Mouse (Mus musculus): ENCODE results near the gene I0C0044D17Rik.

GRCm38 (mm10) chr4:98863451-98863850 lies 39.8 kb upstream of the I0C0044D17Rik start:
- TF ChIP-seq EP300 (IDR thresholded peaks at IDR 0.05) (no peak), CTCF (IDR thresholded peaks at IDR 0.05) (no peak)
